Mouse (Mus musculus) erythroblast, embryonic 14.5 days (primary cell): Measurements from ENCODE around the gene Zfp59. TPM values are rescaled to one million over a fixed set of nuclear protein-coding genes. Genes with fewer than 3 reads are reported as not detected.
A peak's percentile ranks its signal among the peaks of the same experiment; 100 is the strongest.
"Not testable (repeated sequence)": the region's sequence is repeated elsewhere in the genome, so short reads cannot be mapped to it uniquely, and the experiment has no call there.

Experiments used
- H3K27me3 ChIP-seq: 2 replicates; pipeline ENCODE4 v1.6.1; 2012; ENCODE audit warnings: inconsistent platforms; ENCODE audit not compliant: control insufficient read depth
- H3K36me3 ChIP-seq: 2 replicates; pipeline ENCODE4 v1.6.1; 2012; ENCODE audit warnings: mild to moderate bottlenecking, inconsistent platforms; ENCODE audit not compliant: control insufficient read depth
- H3K4me1 ChIP-seq: 2 replicates; pipeline ENCODE4 v1.6.1; 2012; ENCODE audit warnings: inconsistent platforms; ENCODE audit not compliant: control insufficient read depth
- H3K4me3 ChIP-seq: replicated peaks from 2 replicates; pipeline ENCODE3; 2012; ENCODE audit warnings: moderate library complexity, mild to moderate bottlenecking, inconsistent platforms
- H3K9me3 ChIP-seq: 2 replicates; pipeline ENCODE4 v1.6.1; 2012; ENCODE audit warnings: low read length, inconsistent platforms, mixed read lengths; ENCODE audit not compliant: control insufficient read depth
- GATA1 ChIP-seq: IDR thresholded peaks from 2 replicates; pipeline ENCODE4 v1.6.1; 2012; ENCODE audit warnings: low read length, inconsistent platforms, mixed read lengths
- TAL1 ChIP-seq: IDR thresholded peaks from 3 replicates; pipeline ENCODE4 v1.6.1; 2012; ENCODE audit warnings: low read length, inconsistent platforms, mixed read lengths
- polyA plus RNA-seq: library from polyadenylated mRNA; stranded (reverse); fragments of >175 nt; gene quantifications from 2 replicates; pipeline ENCODE4 v1.2.3, GENCODE M21; 2012

Zfp59 gene
- not detected in 2 replicates for polyA plus RNA-seq

DNA sequence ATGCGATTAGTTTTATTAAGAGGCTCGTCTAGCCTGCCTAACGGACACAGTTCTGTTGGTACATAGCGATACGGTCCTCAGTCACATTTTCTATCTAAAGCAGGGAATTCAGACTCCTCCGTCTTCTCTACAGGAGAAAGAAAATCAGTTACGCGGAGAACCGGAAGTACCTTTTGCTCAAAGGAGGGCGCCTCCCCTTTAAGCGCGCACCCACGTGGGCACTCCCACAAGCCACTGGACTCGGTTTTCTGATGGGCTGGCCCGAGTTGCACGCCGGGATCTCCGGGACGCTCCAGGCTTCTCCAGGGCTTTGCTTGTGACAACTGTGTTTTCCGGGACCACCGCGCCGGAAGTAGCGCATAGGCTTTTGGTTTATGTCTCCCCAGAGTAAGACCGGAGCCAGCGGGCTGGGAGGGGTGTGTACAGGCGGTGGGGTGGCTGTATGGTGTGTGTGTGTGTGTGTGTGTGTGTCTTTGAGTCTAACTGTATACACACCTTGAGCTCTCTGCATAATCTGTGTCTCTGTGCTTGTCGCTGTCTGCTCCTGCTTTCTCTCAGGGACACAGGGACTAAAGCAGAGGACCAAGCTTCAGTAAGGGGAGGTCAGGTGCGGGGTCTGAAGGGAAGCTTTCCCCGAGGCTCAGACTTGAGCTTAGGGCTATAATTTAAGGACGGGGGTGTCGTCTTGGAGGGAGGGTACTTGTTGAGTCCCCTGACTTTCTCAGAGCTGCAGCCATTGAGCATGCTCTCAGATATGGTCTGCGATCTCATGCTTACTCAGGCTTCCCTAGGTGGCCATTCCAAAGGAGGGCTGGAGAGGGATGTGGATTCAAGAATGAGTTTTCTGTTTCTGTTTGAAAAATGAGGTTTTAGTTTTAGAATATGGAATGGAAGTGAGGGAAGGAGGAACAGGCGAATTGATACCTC is at the start of gene Zfp59:
TSS of gene Zfp59 (plus strand) at position 285 of the 927 bp plus-strand sequence.
- H3K9me3 ChIP-seq = no peaks in the 10 kb centered on the region
- peaks cover 18% of the 10 kb centered on the region for H3K4me1 ChIP-seq
- H3K27me3 ChIP-seq = no peaks in the 10 kb centered on the region
- H3K4me3 ChIP-seq = peak within 1 kb of the TSS; percentile 65
- no peaks in the 10 kb centered on the region for H3K36me3 ChIP-seq
- TF ChIP-seq GATA1 (no peak), TAL1 (no peak)

DNA sequence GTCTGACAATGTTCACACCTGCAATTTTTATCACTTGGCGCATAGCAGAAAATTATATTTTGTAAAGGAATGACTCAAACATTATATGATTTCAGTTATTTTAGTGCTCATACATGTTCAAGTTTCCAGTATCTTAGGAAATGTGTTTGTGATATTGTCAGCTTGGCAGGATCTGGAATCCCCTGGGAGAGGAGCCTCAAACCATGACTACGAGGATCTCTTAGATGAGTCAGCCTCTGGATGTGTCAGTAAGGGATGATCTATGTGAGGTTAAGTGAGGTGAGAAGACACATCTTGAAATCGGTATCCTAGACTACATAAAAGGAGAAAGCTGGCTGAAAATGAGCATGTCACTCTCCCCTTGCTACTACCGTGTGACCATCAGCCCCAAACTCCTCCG is 49.1 kb upstream of the Zfp59 start:
- no peaks in the 10 kb centered on the region for H3K36me3 ChIP-seq
- no peak overlapping the region for H3K4me3 ChIP-seq
- no peaks in the 10 kb centered on the region for H3K27me3 ChIP-seq
- no peak for TF ChIP-seq GATA1
- no peak for TF ChIP-seq TAL1
- H3K4me1 ChIP-seq = no peaks in the 10 kb centered on the region
- H3K9me3 ChIP-seq = peaks cover 8% of the 10 kb centered on the region

DNA sequence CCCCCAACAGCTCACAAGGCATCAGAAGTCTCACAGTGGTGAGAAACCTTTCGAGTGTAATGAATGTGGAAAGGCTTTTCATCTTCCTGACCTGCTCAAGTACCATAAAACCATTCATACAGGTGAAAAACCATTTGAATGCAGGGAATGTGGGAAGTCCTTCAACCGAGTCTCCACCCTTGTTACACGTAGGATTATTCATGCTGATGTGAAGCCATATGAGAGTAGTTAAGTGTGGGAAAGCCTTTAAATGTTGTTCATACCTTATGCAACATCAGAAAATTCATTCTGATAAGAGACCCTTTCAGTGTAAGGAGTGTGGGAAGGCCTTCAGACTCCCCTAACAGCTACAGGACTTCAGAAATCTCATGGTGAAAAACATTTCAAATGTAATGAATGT is 44.5 kb upstream of the Zfp59 start:
- H3K4me1 ChIP-seq, H3K36me3 ChIP-seq, H3K4me3 ChIP-seq, H3K9me3 ChIP-seq, H3K27me3 ChIP-seq: not testable (repeated sequence)

DNA sequence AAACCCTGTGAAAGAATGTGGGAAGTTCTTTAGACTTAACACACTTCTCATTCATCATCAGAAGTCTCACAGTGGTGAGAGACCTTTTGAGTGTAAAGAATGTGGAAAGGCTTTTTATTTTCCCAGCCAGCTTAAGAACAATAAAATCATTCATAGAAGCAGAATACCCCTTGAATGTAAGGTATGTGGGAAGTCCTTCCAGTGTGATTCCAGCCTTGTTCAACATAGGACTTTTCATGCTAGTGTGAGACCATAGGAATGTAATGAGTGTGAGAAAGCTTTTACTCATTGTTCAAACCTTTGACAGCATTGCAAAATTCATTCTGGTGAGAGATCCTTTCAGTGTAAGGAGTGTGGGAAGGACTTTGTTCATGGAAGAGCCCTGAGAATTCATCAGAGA is 43.8 kb upstream of the Zfp59 start:
- Histone ChIP-seq H3K9me3 (peaks cover 5% of the 10 kb centered on the region), H3K27me3 (no peaks in the 10 kb centered on the region)
- TF ChIP-seq GATA1 = no peak
- TF ChIP-seq TAL1 = no peak

DNA sequence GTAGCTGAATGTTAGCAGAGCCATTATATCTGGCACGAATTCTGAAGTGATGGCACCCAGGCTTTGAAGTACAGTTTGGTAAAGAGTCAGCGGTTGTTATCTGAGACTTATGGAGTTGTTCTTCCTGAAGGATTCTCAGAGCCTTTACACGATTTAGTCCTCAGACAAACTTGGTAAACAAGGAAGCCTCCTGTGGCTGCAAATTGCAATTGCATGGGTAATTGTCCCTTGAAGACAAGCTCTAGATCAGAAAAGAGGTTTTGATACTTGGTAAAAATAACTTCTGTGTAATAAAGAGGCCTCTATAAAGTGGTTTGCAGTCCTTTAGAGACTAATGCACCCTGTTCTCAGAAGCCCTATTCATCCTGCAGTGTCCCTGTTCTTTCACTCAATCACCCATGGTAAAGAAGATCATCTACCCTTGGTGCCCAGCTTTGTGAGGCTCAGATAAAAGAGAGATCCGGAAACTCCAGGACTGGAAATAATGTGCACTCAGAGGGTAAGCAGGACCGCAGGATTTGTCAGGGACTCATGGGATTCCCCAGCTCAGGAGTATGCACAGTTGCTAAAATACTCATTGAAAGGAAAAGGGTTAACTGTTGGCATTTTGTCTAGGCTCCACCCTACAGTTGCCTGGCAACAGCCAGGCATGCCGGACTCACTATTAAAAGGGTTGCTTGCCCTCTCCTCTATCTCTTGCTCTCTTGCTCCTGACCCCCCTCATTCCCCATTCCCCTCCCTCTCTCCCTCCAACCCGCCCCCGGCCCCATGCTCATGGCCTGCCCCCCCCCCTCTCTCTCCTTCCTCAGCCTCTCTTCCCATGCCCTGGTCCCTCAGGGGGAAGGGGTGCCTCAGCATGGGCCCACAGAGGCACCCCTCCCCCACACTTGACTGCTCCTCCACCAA is 40.2 kb upstream of the Zfp59 start:
- no peak overlapping the region for H3K4me3 ChIP-seq
- TF ChIP-seq GATA1 = no peak
- no peak for TF ChIP-seq TAL1
- no peaks in the 10 kb centered on the region for H3K4me1 ChIP-seq
- H3K27me3 ChIP-seq = no peaks in the 10 kb centered on the region
- no peaks in the 10 kb centered on the region for H3K36me3 ChIP-seq
- H3K9me3 ChIP-seq = peaks cover 5% of the 10 kb centered on the region

More for the DNA sequence above, 43.8 kb upstream of the Zfp59 start:
- no peaks in the 10 kb centered on the region for H3K36me3 ChIP-seq
- no peaks in the 10 kb centered on the region for H3K4me1 ChIP-seq
- H3K4me3 ChIP-seq = no peak overlapping the region

DNA sequence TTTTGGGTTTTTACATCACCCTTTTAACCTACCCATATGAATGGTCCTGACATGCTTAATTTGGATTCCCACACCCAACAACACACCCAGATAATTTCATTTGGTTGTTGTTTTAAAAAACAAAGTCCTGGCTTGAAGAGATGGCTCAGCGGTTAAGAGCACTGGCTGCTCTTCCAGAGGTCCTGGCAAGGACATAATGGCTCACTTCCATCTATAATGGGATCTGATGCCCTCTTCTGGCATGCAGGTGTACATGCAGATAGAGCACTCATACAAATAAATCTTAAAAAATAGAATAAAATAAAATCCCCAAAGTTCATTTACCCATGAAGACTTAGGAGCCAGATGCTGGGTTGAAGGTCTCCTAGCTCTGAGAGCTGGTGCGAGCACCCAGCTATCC is 37.3 kb upstream of the Zfp59 start:
- Histone ChIP-seq H3K27me3 (no peaks in the 10 kb centered on the region), H3K9me3 (peaks cover 5% of the 10 kb centered on the region), H3K36me3 (peaks cover 1% of the 10 kb centered on the region), H3K4me1 (peaks cover 18% of the 10 kb centered on the region), H3K4me3 (no peak overlapping the region)
- TF ChIP-seq TAL1 (no peak), GATA1 (no peak)

DNA sequence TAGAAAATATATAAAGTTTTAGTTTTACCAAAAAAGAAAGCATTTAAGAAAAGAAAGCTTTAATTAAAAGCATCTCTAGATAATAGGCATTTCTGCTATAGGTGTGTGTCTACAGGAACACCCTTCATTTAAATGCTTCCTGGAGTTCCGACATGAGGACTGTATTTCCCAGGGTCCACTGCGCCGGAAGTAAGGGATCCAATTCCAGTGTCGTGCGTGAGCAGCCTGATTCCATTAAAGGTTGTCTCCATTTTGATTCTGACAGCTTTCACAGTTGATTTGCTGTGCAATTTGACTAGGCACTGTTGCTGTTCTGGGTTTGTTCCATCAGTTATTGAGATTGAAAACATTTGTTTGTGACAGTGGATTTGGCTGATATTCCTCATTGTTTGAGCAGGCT is 35.4 kb upstream of the Zfp59 start:
- no peak for TF ChIP-seq GATA1
- no peak for TF ChIP-seq TAL1
- Histone ChIP-seq H3K9me3 (no peaks in the 10 kb centered on the region), H3K4me1 (peaks cover 19% of the 10 kb centered on the region), H3K36me3 (peaks cover 14% of the 10 kb centered on the region), H3K27me3 (no peaks in the 10 kb centered on the region), H3K4me3 (no peak overlapping the region)

DNA sequence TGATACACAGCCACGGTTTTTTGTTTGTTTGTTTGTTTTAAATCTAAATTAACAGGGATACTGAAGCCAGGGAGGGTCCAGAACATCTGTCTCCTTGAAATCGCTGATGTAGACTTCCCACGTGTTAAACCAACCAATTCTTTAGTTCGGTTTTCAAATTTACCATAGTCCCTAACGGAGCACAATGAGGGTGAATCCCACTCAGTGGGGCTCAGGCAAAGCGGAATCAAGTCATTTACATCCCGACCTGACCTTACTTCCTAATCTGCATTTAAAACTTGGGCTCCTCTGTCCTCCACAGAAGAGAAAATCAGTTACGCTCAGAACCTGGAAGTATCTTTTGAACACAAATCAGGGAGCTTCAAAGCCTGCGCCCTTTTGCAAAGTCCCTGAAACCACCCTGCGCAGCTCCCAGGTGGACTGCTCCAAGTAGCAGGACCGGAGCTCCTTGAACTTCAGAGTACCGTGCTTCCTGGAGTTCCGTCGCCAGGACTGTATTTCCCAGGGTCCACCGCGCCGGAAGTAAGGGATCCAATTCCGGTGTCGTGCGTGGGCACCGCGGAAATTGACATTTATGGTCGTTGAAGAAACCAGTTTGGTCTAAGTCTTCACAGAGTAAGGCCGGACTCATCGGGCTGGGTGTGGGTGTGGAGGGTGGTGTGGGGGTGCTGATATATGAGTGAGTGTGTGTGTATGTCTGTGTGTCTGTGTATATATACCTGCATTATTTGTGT is 33.9 kb upstream of the Zfp59 start:
- TF ChIP-seq TAL1 (no peak), GATA1 (no peak)
- Histone ChIP-seq H3K4me3 (peak overlapping the region; percentile 75), H3K27me3 (no peaks in the 10 kb centered on the region), H3K4me1 (peaks cover 19% of the 10 kb centered on the region), H3K9me3 (no peaks in the 10 kb centered on the region), H3K36me3 (peaks cover 29% of the 10 kb centered on the region)

DNA sequence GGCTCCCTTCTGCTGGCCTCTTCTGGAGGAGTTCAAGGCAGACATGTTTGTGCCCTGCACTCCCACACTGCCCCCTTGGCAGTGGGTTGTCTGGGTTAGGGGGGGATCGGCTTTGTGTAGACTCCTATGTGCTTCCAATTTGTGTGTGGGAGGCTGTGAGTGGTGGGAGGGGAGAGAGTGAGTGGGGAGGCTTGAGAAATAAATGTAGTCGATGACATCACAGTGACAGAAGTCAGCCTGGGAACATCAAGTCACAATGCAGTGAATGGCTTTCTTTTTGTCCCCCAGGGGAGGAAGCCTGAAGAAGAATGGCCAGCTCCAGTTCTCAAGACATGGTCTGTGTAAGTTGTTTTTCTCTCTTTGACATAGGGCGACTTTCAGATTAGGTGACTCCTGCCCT is 31.5 kb upstream of the Zfp59 start, which contains the start of gene Zfp626:
TSS of gene Zfp626 (plus strand) at position 301 of the 400 bp plus-strand sequence.
- peaks cover 49% of the 10 kb centered on the region for H3K36me3 ChIP-seq
- not testable (repeated sequence) for H3K9me3 ChIP-seq, H3K4me3 ChIP-seq

DNA sequence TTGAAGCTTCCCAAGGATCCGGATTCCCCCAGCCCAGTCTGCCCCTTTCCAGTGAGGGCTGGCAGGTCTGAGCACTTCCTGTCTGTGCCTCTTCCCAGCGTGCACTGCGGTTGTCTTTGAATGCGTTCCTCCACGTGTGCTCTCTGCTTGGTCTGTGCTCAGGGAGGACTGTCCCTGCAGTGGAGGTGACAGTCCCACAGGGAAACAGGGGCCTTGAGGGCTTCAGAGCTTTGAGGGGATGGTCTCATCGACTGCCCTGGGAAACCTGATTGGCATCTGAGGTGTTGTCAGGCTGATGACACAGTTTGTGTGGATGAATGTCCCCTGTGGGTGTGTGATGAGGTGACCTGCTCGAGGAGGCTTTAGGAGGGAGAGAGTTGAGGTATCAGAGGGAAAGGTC is 31.1 kb upstream of the Zfp59 start:
- not testable (repeated sequence) for H3K4me3 ChIP-seq, H3K27me3 ChIP-seq, H3K9me3 ChIP-seq
- H3K4me1 ChIP-seq = peaks cover 19% of the 10 kb centered on the region
- H3K36me3 ChIP-seq = peaks cover 53% of the 10 kb centered on the region

More for the DNA sequence above, 31.5 kb upstream of the Zfp59 start, which contains the start of gene Zfp626:
- peaks cover 19% of the 10 kb centered on the region for H3K4me1 ChIP-seq
- H3K27me3 ChIP-seq = not testable (repeated sequence)
